Mouse (Mus musculus) kidney, postnatal 10 days (tissue): ENCODE data around the gene Adamts2.
A peak's percentile ranks its signal among the peaks of the same experiment; 100 is the strongest.

Experiments used
- DNase-seq: peaks from one replicate; pipeline ENCODE4 v3.0.0; 2021; ENCODE audit warnings: mixed read lengths

The Adamts2 gene

GRCm38 (mm10) chr11:50601641-50602355 lies at the start of gene Adamts2:
Gene Adamts2, plus strand, starts transcription at chr11:50602084.
- DNase-seq, result peak; percentile 85

DNA sequence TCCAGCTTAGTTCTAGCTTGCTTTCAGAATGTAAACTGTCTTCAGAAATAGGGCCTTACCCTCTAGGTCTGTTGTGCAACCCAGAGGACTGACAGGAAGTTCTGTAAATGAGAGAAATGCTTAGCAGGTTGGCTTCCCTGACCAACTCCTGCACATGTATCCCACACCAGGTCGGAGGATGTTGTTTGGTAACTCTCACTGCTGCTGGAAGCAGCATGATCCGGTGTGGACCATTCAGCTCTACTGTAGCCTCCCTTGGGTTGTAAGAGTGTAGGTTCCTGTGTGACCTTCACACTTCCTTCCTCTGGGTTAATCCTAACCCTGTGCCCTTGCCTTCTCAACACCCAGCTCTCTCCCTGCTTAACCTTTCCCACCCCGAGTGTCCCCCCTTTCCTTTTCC lies 44.8 kb upstream of the Adamts2 start:
- DNase-seq, result no peak

- peak; percentile 15 for DNase-seq
Measured at GRCm38 (mm10) chr11:50559108-50559507, 42.8 kb upstream of the Adamts2 start.

- peak; percentile 13 for DNase-seq
Measured at GRCm38 (mm10) chr11:50565466-50566211, 36.2 kb upstream of the Adamts2 start.

GRCm38 (mm10) chr11:50571448-50571847 lies 30.4 kb upstream of the Adamts2 start:
- no peak for DNase-seq

DNA sequence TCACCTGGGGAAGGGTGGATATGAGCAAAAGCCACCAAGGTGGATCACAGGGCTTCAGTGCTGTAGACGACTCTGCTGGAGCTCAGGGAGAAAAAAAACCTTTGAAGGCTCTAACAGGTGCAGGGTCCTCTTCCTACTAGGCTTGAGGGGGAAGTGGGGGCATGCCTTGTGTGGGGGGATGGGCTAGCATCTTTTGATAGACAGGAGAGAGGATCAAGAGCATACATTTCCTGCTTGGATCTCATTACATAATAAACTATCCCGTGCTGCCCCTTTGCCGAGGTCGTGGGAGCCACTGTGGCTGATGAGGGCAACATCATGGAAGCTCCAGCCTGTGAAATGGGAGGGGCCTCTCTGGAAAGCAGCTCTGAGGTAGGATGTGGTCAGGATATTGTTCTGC lies 25.4 kb upstream of the Adamts2 start:
- no peak for DNase-seq

GRCm38 (mm10) chr11:50587026-50587425 lies 14.9 kb upstream of the Adamts2 start:
- DNase-seq, result peak; percentile 56

DNA sequence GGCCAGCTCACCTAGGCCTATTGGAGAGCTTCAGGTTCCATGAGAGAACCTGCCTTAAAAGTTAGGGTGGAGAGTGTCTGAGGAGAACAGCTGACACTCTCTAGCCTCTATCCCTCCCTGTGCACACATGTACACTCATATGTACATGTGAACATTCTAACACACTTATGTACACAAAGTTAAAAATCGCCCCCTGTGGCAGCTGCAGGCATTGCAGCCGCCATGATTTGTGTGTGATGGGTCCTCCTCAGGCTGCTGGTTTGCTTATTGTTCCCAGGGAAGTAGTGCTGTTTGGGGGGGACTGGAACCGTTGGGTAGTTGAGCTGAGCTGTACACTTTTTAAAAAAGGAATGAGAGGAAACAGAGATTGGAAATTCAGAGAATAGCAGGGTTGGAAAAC lies 14.1 kb upstream of the Adamts2 start:
- peak; percentile 72 for DNase-seq

- peak; percentile 65 for DNase-seq
Measured at GRCm38 (mm10) chr11:50589060-50589459, 12.8 kb upstream of the Adamts2 start.

GRCm38 (mm10) chr11:50591053-50591452 lies 10.8 kb upstream of the Adamts2 start:
- no peak for DNase-seq

DNA sequence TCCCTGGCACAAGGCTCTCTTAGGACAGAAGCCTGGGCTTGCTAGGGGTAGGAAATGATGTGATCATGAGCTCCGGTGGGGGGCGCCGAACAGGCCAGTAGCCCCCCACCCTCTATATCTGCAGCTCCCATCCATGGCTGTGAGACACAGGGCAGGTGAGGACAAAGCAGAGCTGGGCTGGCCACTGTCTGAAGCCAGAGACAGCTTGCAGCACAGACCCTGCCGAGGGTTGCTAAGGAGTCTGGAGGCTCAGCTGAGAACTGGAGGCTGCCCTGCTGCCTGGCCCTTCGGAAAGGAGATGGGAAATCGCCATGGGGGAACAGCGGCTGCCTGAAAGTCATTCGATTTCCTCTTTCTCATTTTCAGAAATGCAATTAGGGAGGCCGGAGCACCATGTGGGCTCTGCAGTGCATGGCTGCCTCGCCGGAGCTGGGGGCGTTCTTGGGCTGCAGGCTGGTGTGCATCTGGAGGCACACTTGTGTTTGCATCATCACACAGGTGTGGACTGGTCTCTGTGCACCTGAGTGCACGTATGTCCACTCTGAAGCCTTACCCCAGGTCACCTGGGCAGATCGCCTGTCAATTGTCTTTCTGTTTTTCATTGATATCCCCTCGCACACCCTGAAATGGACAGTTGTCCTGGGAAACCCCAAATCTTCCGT lies 8.9 kb upstream of the Adamts2 start:
- DNase-seq, result no peak

- no peak for DNase-seq
Measured at GRCm38 (mm10) chr11:50596571-50596970, 5.3 kb upstream of the Adamts2 start.

GRCm38 (mm10) chr11:50599156-50599555 lies 2.7 kb upstream of the Adamts2 start:
- DNase-seq, result no peak

GRCm38 (mm10) chr11:50602356-50603081 lies 635 bp downstream of the Adamts2 start:
- DNase-seq, result peak; percentile 67

DNA sequence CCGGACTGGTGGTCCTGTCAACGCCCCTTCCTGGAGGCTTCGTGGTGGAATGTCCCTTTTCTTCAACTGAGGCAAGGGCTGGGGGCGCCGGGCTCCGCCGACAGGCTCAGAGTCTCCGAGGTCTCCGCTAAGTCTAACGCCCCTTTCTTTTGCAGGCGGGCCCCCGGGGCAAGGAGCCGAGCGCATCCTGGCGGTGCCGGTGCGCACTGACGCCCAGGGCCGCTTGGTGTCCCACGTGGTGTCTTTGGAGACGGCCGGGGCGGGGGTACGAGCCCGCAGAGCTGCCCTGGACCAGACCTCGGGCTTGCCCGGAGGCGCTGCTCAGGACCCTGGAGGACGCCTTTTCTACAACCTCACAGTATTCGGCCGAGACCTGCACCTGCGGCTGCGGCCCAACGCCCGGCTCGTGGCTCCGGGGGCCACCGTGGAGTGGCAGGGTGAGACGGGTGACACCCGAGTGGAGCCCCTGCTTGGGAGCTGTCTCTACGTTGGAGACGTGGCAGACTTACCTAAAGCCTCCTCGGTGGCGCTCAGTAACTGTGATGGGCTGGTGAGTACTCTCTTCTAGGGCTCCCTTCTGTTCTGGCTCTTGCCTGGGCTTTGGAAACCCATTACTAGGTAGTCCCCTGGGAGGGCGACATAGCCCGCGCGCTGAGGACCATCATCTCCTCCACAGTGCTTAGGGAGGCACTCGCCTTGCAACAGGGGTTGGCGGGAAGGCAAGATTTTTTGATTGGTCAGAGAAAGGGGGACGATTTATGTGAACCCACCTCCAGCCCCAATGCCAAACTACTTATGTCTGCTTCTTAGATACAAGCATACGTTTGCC lies 1.4 kb downstream of the Adamts2 start:
- DNase-seq, result peak; percentile 58

- DNase-seq, result peak; percentile 13
Measured at GRCm38 (mm10) chr11:50604371-50604770, 2.5 kb downstream of the Adamts2 start.

- no peak for DNase-seq
Measured at GRCm38 (mm10) chr11:50611181-50611580, 9.3 kb downstream of the Adamts2 start.

GRCm38 (mm10) chr11:50617015-50617543 lies 15.2 kb downstream of the Adamts2 start:
- DNase-seq, result no peak

- DNase-seq, result no peak
Measured at GRCm38 (mm10) chr11:50620926-50621325, 19.0 kb downstream of the Adamts2 start.

DNA sequence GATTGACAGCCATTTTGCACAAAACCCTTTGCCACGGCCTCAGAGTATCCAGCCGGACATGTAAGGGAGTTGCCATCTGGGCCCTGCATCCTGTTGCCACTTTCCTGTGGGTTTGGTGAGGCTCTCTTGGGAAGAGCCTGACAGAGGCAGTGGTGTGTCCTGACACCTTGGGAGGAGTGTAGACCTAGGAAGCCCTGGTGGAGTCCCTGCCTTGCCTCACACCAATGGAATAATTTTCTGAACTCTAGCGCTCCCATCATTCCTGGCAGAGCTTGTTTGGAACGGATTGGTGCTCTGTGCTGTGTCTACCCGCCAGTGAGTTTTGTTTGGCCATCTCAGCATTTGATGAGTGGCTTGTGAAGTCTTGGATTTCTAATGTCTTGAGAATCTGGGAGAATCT lies 19.5 kb downstream of the Adamts2 start:
- DNase-seq, result no peak

- DNase-seq, result peak; percentile 84
Measured at GRCm38 (mm10) chr11:50622238-50622726, 20.4 kb downstream of the Adamts2 start.

DNA sequence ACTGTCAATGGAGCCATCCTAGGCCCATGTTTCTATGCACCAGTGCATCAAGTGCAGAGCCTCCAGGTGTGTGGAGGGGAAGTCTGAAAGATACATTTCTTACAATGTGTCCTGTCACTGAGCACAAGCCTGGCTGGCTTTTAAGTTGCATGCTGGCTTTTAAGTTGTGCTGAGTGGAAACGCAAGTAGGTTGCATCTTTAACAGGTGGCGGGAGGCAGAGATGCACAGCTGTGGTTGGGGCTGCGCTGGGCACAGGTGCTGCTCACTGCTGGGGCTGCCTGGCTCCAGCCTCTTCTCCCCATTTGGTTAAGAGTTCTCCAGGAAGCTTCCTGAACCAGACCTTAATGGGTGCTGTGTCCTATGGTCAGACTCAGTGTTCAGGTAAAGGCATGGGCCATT lies 21.9 kb downstream of the Adamts2 start:
- no peak for DNase-seq
